Mouse (Mus musculus) 3134 (cell line): ENCODE data around the gene Loxl3.

Experiments used
- DNase-seq: peaks from one replicate; pipeline ENCODE4 v3.0.0-alpha.2; 2011; ENCODE audit warnings: low spot score; ENCODE audit not compliant: insufficient read length; ENCODE audit errors: extremely low read depth

Loxl3 gene

GRCm38 (mm10) chr6:83083497-83083896 is 49.5 kb downstream of the Loxl3 start:
- DNase-seq, result no peak

DNA sequence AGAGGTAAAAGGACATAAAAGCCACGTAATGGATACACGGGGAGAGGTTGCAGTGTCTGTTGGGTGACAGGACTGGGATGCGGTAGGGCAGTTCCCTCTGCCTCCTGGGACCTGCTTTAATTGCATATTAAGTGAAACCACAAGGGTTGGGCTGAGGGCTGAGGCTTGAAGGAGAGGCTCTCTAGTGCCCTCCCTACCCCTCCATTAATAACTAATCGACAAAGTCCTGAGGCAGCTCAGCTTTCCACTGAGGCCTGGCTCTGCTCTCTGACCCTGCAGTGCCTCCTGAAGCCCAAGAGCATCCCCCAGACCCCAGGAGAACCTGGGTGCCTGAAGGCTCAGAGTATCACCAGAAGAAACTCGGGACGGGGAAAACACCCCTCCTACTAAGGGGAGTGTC is 50.5 kb downstream of the Loxl3 start:
- no peak for DNase-seq

DNA sequence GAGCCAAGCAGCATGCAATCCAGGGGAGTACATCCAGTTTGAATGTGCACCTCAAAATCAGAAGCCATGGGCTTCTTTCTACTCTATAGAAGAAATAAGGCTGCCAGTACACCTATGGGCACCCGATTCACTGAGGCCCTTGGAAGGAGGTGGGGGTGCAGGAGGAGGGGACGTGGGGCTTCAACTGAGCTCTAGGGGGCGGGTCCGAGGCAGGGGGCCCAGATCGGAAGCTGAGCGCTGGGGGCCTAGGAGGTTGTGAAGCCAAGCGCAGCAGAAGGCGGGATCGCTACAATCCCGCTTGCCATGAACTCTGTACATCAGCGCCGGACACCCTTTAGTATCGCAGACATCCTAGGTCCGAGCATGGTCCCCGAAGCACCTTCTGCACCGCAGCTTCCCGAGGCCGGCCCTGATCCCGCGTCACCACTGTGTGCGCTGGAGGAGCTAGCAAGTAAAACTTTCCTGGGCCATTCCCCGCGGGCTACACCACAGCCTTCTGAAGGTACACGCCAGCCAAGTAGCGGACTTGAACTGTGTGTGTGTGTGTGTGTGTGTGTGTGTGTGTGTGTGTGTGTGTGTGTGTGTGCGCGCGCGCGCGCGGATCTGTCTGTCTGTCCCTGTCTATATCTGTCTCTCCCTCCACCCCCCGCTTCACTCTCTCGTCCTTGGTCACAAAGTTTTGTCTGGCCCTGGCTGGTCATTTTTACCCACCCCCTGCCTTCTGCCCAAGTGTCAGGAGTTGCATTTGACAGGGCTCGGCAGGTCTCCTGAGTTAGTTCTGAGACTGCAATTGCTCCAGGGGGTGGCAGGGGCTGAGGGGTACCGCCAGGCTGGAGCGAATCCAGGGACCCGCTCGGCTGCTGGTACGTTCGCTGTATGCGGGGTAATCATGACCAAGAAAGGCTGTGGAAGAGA is 52.4 kb downstream of the Loxl3 start, which contains the start of gene Lbx2:
TSS of gene Lbx2 (plus strand) at position 247 of the 915 bp plus-strand sequence.
- DNase-seq, result no peak

- DNase-seq, result no peak
Observed at GRCm38 (mm10) chr6:83087205-83087925, 53.4 kb downstream of the Loxl3 start.

- no peak for DNase-seq
Observed at GRCm38 (mm10) chr6:83087926-83088260, 53.9 kb downstream of the Loxl3 start.

DNA sequence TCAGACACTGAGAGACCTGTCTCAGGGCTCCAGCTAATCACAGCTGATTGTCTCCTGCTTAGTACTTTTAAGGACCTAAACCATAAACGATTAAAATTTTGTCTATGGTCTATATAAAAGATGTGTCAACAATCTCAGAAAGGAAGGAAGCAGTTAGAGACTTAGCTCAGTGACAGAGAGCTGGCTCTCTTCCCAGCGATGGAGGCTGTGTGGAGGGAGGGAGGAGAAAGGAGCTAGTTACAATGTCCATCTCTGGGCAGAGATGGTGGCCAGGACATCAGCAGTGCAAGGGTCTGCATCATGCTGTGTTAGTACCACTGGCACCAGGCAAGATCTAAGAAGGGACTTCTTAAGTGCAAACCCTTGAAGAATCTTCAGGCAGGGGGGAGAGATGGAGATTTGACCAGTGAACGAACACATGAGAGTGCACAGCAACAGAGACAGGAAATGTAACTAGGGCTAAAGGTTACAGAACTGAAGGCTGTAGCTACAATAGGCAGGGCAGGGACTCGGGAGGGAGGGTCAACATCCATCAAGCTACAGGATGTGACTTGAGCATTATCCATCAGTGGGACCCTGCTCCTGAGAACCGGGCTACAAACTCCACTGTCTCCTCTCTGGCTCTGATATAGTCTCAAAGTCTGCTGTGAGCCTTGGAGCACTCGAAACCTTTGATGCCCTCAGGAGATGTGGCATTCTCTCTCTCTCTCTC is 58.6 kb downstream of the Loxl3 start:
- no peak for DNase-seq

GRCm38 (mm10) chr6:83095968-83096367 is 62.0 kb downstream of the Loxl3 start:
- DNase-seq, result no peak

- DNase-seq, result no peak
Observed at GRCm38 (mm10) chr6:83098411-83098810, 64.4 kb downstream of the Loxl3 start.

DNA sequence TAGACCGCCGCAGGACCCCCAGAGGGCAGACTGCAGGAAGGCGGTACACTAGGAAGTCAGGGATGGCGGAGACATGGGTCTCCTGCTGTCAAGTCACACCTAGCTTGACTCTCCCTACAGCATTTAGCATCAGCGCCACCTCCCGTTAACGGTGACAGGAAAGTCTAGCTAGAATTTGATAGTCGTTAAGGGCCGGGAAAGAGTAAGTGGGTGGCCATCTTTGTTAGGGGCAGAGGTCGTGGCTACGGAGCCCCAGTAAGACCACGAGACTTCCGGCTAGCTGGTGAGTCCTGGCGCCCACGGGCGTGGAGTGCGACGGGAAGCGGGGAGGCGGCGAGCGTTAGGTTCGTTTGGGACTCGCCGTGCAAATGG is 67.3 kb downstream of the Loxl3 start, which contains the start of the genes Ccdc142 and Gm42688:
TSS of gene Ccdc142 (plus strand) at position 286 of the 372 bp plus-strand sequence.
TSS of gene Gm42688 (plus strand) at position 302 of the 372 bp plus-strand sequence.
- DNase-seq, result no peak

- peak; percentile 85 for DNase-seq
Observed at GRCm38 (mm10) chr6:83101688-83102556, 67.9 kb downstream of the Loxl3 start.
